Mouse (Mus musculus) spleen, postnatal 14 days (tissue): ENCODE results near the gene Traf4.

ENCODE experiments used
- DNase-seq, 2 experiments: peaks; one replicate each; pipeline ENCODE4 v3.0.0; 2021 to 2022; ENCODE audit warnings: low spot score in 2 of 2

The Traf4 gene

DNA sequence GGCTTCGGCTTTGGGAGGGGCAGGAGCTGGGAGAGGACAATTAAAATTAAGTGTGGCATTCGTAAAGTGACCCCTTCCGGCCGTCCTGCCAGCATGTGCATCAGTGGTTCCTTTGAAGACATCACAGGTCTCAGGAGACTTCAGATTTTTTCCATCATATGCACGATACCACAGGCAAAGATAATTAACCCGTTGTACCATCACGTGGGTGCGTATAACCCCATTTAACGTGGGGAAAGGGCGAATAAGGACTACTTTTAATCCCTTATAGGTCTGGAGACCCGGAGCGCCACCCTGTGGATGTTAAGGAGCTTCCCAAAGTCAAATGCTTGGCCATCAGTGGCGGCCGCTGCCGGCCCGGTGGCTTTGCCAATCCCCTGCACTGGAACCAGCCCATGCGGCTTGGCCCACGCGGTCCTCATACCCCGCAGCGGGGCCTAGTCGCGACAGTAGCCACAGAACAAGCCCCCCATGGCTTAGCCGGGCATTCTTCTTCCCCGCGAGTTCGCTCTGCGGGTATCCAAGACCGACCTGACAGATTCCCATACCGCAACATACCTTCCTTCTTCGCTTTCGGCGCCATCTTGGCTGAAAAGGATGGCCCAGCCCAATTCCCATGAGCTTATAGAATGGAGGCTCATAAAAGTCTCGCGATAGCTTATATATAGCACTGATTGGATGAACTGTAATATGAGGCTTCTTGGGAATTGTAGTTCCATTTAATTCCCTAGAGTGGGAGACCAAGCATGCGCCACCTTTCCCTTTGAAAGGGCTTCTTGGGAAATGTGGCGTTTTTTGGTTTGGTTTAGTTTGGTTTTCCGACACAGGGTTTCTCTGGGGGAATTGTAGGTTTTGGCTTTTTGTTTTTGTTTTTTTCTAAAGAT is 17.8 kb upstream of the Traf4 start, which contains the start of gene Rpl23a:
TSS of gene Rpl23a (minus strand) at position 624 of the 884 bp plus-strand sequence.
- DNase-seq = peak; percentile 58 to 69

DNA sequence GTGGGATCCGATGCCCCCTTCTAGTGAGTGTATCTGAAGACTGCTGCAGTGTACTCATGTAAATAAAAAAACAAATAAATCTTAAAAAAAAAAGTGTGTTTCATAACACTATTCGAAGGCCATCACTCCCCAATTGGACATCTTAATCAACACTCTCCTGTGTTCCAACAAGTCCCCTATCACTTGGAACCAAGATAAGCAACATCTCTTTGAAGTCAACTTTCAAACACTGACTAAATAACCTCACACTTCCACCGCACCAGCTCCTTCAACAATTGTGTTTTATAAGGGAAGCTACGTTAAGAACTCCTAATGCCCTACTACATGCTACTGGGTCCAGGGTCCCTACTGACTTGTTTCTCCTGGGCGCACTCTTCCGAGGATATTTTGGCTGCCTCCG is 17.1 kb upstream of the Traf4 start:
- no peak for DNase-seq

DNA sequence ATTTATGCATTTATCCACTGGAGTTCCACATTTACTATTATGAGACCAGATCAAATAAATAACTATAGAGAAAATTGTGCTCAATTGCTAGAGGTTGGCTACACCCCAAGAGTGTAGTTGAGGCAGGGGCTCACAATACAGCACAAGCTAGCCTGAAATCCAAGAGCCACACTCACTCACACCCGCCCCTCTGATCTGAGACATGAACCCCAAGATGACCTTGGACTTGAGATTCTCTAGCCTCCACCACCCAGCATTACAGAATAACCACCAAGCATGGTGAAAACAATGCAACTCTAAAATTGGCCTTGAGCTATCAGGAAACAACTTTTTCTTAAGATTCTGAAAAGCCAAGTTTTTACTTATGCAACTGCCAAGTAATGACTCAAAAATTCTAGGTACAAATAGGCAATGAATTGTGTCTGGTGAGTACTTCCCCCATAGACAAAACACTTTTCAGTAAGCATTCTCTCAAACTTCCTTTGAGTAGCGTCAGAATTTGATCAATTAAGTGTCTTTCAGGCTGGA is 16.5 kb upstream of the Traf4 start:
- no peak for DNase-seq

DNA sequence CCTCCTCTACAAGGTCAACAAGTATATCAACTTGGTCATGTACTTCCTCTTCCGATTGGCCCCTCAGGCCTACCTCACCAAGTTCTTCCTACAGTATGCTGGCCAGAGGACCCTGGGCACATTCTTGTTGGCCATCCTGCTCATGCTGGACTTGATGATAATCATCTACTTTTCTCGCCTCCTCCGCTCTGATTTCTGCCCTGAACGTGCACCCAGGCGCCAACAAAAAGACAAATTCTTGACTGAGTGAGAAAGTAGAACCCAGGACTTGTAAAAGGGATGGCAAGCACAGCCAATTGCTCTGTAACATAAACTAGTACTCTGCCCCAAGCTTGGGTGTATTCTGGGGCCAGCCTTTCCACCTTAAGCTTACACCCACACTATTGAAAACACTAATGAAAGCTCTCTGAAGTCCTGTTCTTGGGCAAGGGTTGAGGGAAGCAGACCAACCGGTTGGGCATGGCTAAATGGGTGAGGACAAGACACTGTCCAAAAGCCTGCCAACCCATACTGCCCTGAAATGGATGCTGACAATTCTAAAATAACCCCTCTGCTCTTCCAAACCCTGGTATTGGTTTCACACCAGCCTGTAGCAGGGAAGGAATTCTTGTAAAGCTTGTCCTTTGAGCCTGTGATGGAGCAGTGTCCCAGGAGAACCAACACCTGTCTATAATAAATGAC is 14.8 kb upstream of the Traf4 start:
- DNase-seq = no peak

DNA sequence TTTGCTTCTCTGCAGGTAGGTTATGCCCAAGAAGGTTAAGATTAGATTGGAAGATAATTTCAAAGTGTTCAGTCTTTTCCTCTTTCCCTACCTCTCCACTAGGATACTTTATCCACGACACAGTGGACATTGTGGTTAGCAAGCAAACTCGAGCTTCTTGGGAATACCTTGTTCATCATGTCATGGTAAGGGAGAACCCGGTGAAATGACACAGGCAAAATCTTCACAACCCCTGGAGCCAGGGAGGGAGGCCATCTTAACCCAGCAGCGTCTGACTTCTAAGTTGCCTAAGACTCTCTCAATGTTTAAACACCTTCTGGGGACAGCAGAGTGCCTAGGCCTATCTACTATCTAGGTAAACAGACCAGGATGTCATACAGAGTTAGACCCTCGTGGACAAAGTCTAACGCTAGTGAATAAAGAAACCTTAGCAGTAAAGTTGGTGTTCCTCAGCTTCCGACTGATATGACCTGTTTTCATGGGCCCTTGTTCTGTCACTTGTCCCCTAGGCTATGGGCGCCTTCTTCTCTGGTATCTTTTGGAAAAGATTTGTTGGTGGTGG is 14.1 kb upstream of the Traf4 start:
- DNase-seq = no peak

DNA sequence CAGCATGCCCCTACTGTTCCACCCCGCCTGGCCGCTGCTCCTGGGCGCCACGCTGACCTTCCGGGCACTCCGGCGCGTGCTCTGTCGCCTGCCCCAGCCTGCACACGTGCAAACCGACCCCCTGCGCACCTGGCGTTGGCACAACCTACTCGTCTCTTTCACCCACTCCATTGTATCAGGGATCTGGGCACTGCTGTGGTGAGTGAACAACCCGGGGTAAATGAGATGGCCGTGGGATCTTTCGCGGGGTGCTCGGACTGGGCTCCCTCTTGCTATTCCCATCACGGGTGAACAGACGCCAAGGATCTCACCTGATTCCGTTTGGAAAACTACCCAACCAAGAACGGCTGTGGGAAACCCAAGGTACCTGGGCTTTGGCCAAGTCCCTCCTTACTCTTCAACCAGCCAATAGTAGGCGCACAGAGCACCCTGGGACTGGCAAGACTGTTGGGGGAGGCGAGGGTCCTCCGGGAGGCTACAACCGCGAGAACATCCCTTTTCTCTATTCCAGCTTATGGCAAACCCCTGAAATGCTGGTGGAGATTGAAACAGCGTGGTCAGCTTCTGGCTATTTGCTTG is 13.6 kb upstream of the Traf4 start:
- DNase-seq = no peak

DNA sequence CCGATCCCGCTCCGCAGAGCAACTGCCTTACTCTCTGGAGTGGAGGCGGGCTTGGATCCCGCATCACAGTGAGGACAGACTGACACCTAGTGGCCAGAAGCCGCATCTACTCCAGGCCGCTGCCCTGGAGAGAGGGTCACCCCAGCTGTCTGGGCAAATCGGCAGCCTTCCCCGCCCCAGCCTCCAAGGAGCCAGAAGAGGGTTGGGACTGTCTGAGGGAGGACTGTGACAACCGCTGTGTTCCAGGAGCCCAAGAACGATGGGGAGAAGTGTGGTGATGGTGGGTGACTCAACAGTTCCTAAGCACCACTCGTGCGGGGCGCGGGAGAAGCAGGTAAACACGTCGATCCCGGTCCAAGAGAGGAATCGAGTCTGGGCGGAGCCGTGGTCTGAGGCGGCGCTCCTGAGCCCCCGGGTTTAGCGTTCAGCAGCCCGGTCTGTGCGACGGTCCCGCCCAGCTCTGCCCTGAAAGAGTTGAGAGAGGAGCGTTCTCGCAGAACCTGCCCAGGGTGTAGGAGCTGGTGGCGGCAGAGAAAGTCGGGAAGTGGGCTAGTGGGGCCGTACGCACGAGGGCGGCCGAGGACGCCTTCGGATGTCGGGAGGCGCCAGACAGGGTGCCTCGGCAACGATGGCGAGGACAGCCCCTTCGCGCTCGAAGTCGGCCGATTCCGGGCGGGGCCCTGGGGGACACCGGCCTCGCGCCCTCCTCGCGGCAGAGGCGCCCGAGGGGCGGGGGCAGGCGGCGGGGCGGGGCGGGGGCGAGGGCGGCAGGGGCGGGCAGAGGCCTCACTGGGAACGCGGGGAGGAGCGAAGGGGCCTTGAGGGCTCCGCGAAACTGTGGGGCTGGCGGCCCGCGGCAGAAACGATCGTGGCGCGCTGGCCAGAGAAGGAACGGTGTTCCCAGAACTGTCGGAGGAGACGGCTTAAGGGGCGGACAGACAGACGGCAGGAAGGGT is 12.8 kb upstream of the Traf4 start:
- DNase-seq = peak; percentile 92 to 95

DNA sequence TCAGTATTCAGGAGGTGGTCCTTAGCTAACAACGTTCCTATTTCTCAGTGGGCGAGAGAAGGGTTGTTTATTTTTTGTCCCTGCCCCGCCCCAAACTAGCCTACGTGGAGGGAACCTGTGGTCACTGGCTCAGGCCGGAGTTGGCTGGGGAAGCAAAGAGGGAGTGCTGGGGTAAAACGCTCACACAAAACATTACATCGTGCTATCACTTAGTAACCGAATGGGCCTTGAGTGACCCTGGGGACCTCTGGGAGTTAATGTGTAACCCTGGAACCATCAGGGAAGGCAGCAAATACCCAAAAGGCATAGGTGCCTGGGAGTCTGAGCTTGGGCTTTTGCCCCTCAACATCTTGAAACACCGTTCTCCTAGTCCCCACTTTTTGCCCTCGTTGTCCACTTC is 12.0 kb upstream of the Traf4 start:
- DNase-seq = peak in 1 of 2 experiments; percentile 47

DNA sequence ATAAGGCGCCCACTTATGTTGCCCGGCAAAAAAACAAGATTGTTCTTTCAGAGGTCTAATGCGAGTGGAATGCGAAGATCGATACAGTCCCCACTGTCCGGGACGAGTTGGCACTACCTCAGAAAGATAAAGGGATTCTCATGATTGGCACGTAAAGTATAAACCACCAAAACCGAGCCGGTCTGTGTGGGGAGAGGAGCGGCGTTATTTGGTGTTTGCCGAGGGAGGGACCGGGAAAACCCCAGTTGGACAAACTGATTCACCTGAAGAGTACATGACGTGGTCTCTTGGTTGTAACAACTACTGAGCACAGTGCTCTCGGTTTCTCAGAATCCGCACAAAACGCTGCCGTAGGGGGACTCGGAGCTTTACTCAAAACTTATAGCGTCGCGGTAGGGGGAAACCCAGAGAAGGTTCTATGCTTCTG is 11.5 kb upstream of the Traf4 start:
- no peak for DNase-seq

DNA sequence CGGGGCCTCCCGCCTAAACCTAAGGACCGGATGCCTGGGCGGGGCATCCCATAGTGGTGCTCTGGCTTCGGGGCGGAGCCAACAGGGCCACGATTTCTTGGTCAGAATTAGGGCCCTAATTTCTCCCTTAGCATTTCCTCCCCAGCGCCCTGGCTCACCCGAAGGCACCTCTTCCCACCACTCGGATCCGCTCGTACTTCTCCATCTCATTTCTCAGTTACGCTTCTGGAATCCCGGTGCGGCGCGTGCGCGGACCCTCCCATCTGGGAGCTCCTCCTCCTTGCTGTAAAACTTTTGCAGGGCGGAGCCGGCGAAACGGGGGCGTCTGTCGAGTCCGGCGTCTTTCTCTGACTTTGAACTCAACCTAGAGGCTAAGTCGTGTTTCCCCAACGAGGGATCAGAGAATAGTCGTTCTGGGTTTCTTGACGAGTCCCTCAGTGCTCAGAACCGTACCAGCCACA is 11.0 kb upstream of the Traf4 start, which contains the start of the genes Nek8 and Tlcd1:
TSS of gene Nek8 (minus strand) at position 274 of the 461 bp plus-strand sequence.
TSS of gene Tlcd1 (plus strand) at position 310 of the 461 bp plus-strand sequence.
- DNase-seq = peak; percentile 90 to 92

DNA sequence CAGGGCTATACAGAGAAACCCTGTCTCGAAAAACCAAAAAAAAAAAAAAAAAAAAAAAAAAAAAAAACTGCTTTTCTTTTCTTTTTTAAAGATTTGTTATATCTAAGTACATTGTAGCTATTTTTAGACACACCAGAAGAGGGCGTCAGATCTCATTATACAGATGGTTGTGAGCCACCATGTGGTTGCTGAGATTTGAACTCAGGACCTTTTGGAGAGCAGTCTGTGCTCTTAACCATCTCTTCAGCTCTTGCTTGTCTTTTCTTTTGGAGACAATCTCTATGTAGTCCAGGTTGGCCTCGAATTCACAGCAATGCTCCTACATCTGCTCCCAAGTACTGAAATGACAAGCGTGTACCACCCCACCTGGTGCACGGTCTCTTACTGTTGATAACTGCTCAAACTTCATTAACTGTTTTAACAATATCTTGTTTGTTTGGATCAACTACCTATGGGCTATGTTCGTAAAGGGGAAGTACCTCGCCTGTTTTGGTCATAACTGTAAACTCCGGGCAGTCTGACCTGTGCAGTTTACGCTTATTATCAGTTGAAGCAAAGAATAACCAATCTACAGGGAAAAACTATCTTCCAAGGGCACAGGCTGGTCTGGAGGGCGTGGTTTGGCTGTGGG is 10.5 kb upstream of the Traf4 start:
- DNase-seq = no peak

DNA sequence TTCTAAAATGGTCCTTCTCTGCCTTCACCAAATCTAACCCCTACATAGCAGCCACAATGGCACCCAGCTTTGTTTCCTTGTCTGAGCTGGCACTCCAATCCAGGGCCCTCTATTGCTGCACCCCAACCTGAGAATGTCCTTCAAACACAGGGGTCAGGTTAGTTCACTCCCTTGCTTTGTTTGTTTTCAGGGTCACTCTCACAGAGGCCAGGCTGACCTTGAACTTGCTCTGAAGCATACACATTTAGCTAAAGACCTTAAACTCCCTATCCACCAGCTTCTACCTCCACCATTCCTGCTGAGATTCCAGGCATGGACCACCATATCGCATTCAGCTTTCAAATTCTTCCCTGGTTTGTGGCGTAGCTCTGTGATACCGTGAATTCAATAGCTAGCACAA is 9.1 kb upstream of the Traf4 start:
- no peak for DNase-seq

DNA sequence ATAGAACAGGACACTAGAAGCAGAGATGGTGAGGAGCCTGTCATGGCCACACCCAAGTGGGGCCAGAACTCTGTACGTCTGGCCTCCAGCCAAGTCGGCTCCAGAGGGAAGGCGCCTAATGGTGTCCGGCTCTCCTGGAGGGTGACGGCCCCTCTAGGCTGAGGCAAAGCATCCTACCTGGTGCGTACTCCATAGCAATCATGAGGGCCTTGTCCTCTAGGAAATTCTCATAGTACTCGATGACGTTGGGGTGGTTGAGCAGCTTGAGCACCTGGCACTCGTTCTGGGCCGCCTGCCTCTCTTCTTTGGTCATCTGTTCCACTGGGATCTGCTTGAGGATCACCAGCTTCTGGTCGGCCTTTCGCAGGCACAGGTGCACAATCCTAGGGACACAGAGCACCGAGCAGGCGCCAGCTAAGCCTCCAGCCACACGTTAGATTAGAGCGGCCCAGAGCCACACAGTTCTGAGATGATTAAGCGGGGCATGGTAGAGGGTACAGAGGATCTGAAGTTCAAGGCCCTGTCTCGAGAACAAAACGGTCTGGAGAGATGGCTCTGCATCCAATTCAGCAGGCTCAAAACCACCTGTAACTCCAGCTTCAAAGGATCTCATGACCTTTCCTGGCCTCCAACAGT is 7.5 kb upstream of the Traf4 start:
- no peak for DNase-seq

DNA sequence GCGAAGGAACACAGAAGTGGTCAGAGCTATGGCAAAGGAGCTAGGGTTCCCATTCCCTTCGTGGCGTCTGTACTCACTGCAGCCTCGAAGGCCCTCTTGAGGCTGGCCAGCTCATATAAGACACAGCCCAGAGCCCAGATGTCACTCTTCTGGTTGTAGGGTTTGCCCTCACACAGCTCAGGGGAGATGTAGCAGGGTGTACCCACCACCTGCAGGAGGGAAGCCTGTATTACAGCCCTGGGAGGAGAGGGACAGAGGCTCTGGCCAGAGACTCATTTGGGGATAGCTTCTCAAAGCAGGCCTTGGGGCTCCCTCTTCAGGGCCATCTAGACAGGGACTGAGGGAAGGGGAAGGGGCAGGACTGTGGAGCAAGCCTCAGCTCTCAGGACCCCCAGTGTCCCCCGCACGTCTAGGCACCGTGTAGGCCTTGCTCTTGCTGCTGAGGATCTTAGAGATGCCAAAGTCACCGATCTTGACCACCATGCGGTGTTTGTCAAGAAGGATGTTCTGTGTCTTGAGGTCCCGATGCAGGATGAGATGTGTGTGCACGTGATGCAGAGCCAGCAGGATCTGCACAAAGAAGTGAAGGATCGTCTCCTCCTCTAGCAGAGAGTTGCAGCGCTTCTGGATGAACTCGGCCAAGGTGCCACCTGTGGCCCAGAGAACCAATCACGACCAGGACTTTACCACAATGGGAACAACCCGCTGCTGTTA is 6.8 kb upstream of the Traf4 start:
- DNase-seq = no peak

DNA sequence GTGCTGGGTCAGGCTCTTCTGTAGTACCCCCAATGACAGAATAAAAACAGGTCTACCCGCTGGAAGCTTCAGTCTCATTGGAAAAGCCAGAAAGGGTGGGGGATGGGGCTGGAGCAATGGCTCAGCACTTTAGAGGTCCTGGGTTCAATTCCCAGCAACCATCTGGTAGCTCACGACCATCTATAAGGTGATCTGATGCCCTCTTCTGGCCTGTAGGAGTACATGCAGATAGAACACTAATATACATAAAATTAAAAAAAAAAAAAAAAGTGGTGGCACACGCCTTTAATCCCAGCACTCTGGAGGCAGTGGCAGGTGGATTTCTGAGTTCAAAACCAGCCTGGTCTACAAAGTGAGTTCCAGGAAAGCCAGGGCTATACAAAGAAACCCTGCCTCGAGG is 5.9 kb upstream of the Traf4 start:
- DNase-seq = no peak

DNA sequence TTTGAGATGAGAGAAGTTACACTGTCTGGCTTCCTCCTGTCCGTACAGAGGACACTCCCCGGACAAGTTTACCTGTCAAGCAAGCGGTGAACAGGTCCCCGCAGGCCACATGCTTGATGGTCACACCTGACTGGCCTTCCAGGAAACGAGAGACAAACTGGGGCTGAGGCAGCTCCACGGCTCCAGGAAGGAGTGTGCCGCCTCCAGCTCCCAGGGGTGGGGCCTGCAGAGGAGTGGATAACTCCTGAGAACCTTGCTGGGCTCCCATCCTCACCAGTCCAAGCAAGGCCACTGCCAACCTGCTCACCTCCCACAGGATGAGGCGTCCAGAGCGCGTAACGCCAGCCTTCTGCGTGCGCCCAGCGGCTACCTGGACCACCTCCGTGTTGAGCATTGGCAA is 4.9 kb upstream of the Traf4 start:
- no peak for DNase-seq

DNA sequence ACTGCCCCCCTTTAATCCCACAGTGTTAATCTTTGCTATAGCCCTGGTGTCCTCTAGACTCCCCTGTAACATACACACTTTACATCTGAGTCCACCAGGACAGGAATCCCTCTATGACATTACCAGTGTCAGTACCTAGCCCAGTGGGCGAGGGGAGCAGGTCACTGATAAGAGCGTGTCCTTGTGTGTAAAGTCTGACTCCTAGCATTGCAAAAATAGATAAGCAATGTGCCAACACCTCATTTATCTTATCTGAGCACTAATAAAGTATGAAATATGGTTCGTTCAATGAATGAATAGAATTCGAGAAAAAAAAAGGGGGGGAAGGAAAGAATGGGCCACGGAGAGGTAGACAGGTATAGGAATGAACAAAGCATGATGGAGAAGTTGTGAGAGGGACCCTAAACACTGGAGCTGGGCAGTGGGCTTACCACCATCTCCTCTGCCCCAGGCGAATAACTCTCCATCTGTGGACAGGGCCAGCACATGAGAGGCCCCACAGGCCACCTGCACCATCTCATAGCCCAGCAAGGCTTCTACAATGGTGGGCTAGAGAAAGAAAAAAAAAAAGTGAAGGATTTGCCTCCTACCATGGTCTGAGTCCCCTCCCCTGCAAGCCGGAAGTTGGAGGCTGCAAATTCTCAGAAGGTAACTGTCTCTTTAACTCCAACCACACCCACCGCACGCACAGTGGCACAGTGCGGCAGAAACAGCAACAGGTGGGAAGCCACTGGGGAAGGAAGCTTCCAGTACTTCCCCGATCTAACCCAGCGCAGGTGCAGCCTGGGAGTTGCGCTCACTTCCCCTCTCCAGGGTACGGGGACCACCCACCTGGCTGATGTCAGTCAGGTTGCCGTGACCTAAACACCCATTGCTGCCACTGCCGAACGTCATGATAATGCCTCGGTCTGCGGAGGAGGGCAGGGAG is 3.4 kb upstream of the Traf4 start:
- peak in 1 of 2 experiments; percentile 42 for DNase-seq
